Mouse (Mus musculus): ENCODE data around the gene Xirp2. TPM values are rescaled to one million over a fixed set of nuclear protein-coding genes. Genes with fewer than 3 reads are reported as not detected.

Gene Xirp2
- polyA plus RNA-seq, 1 experiment from 2014 or later, result not detected

DNA sequence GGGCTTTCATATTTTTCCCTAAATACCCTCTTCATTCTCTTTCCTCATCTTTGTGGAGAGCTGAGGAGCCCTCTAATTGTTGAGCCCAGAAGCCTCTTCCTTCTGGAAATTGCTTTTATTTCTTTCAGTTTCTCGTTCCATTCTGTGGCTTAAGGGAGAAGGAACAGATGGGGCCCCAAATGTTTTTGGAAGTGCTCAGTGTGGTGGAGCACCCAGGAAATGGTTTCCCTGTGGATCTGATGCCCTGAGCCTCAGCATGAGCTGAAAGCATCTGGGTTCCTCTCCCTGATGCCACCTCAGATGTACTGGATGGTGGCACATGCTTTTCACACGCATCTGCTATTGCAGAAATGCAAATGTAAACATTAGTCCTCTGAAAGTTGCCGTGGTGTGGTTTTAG lies 41.4 kb downstream of the Xirp2 start:
- WGBS, result 78% methylated on average over 3 of the region's 3 CpGs
- Histone ChIP-seq H3K36me3 (replicated peaks) (no peaks in the 10 kb centered on the region), H3K27me3 (replicated peaks; ENCODE audit: low read depth, poor library complexity, severe bottlenecking) (no peaks in the 10 kb centered on the region), H3K4me1 (peaks cover 7% of the 10 kb centered on the region; the same call in 1 of the 2 replicates), H3K9me3 (no peaks in the 10 kb centered on the region), H3K4me3 (no peak overlapping the region), H3K27ac (replicated peaks) (no peak overlapping the region)
- DNase-seq (ENCODE audit: low spot score), result no peak

- DNase-seq (ENCODE audit: low spot score), result no peak
- Histone ChIP-seq H3K27me3 (replicated peaks; ENCODE audit: low read depth, poor library complexity, severe bottlenecking) (no peaks in the 10 kb centered on the region), H3K27ac (replicated peaks) (no peak overlapping the region), H3K4me3 (no peak overlapping the region), H3K36me3 (replicated peaks) (no peaks in the 10 kb centered on the region), H3K9me3 (no peaks in the 10 kb centered on the region), H3K4me1 (peaks cover 7% of the 10 kb centered on the region; the same call in 1 of the 2 replicates)
- 36% methylated on average over 11 of the region's 11 CpGs for WGBS
Measured at GRCm38 (mm10) chr2:67488465-67489127, 42.8 kb downstream of the Xirp2 start.

GRCm38 (mm10) chr2:67489128-67489492 lies 43.3 kb downstream of the Xirp2 start:
- Histone ChIP-seq H3K36me3 (replicated peaks) (no peaks in the 10 kb centered on the region), H3K4me1 (peaks cover 7% of the 10 kb centered on the region; the same call in 1 of the 2 replicates), H3K27me3 (replicated peaks; ENCODE audit: low read depth, poor library complexity, severe bottlenecking) (no peaks in the 10 kb centered on the region), H3K27ac (replicated peaks) (no peak overlapping the region), H3K9me3 (no peaks in the 10 kb centered on the region), H3K4me3 (no peak overlapping the region)
- DNase-seq (ENCODE audit: low spot score), result no peak
- 65% methylated on average over 8 of the region's 8 CpGs for WGBS

DNA sequence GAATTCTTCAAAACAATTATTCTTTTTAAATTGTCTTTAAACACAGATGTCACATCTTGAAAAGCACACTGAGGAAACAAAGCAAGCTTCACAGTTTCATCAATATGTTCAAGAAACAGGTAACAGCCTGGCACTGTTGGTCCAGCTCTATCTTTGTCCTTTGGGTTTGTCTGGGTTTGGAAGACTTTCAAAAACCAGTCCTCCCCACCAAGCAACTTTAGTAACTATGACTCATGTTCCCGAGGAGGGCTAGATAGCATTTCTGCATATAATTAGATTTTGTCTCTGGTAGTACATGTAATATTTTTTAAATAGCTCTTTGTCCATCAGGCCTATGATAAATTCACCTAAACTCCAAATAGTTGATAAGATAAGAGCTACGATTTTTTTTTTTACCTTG lies 59.7 kb downstream of the Xirp2 start:
- H3K27me3 ChIP-seq (replicated peaks; ENCODE audit: low read depth, poor library complexity, severe bottlenecking), result no peaks in the 10 kb centered on the region
- 82% methylated on average over 2 of the region's 2 CpGs for WGBS
- H3K4me3 ChIP-seq, result no peak overlapping the region
- no peaks in the 10 kb centered on the region for H3K36me3 ChIP-seq (replicated peaks)
- DNase-seq (ENCODE audit: low spot score), result no peak
- no peaks in the 10 kb centered on the region for H3K9me3 ChIP-seq
- H3K27ac ChIP-seq (replicated peaks), result no peak overlapping the region
- no peaks in the 10 kb centered on the region for H3K4me1 ChIP-seq

- Histone ChIP-seq H3K9me3 (no peaks in the 10 kb centered on the region), H3K27ac (replicated peaks) (no peak overlapping the region), H3K27me3 (replicated peaks; ENCODE audit: low read depth, poor library complexity, severe bottlenecking) (no peaks in the 10 kb centered on the region), H3K4me1 (no peaks in the 10 kb centered on the region), H3K4me3 (no peak overlapping the region), H3K36me3 (replicated peaks) (no peaks in the 10 kb centered on the region)
- WGBS, result 92% methylated on average over 7 of the region's 7 CpGs
- no peak for DNase-seq (ENCODE audit: low spot score)
Measured at GRCm38 (mm10) chr2:67516405-67516804, 70.6 kb downstream of the Xirp2 start.

DNA sequence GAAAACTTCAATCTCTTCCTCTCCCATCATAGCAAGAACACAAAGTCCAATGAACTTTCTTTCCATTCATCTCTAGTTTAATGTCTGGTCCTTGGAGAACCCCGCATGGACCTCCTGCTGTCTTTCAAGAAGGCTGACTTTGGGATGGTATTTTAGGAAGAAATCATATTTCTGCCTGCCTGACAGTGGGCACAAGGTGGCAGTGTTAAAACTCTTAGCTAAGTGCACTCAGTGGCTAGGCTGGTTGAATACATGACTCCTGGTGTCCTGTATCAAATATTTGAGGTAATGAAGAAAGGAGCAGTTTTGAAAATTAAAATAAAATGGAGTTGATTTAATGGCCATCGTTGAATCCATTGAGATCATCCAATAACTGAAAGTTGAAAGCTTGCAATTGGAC lies 89.5 kb downstream of the Xirp2 start:
- Histone ChIP-seq H3K9me3 (no peaks in the 10 kb centered on the region), H3K36me3 (replicated peaks) (no peaks in the 10 kb centered on the region), H3K27ac (replicated peaks) (no peak overlapping the region), H3K27me3 (replicated peaks; ENCODE audit: low read depth, poor library complexity, severe bottlenecking) (no peaks in the 10 kb centered on the region), H3K4me3 (no peak overlapping the region), H3K4me1 (peaks cover 1% of the 10 kb centered on the region; the same call in 1 of the 2 replicates)
- 93% methylated on average over 2 of the region's 2 CpGs for WGBS
- no peak for DNase-seq (ENCODE audit: low spot score)

GRCm38 (mm10) chr2:67539426-67539825 lies 93.6 kb downstream of the Xirp2 start:
- Histone ChIP-seq H3K4me1 (no peaks in the 10 kb centered on the region), H3K36me3 (replicated peaks) (no peaks in the 10 kb centered on the region), H3K27me3 (replicated peaks; ENCODE audit: low read depth, poor library complexity, severe bottlenecking) (no peaks in the 10 kb centered on the region), H3K4me3 (no peak overlapping the region), H3K9me3 (no peaks in the 10 kb centered on the region), H3K27ac (replicated peaks) (no peak overlapping the region)
- no peak for DNase-seq (ENCODE audit: low spot score)
- WGBS, result 87% methylated on average over 6 of the region's 6 CpGs

- no peak overlapping the region for H3K27ac ChIP-seq (replicated peaks)
- no peak overlapping the region for H3K4me3 ChIP-seq
- no peaks in the 10 kb centered on the region for H3K36me3 ChIP-seq (replicated peaks)
- WGBS, result 72% methylated on average over 11 of the region's 11 CpGs
- H3K9me3 ChIP-seq, result no peaks in the 10 kb centered on the region
- DNase-seq (ENCODE audit: low spot score), result no peak
- 0 out of 2 replicates have a peak, but pooled peaks cover 3% of the 10 kb centered on the region for H3K4me1 ChIP-seq
- H3K27me3 ChIP-seq (replicated peaks; ENCODE audit: low read depth, poor library complexity, severe bottlenecking), result no peaks in the 10 kb centered on the region
Measured at GRCm38 (mm10) chr2:67541957-67542696, 96.3 kb downstream of the Xirp2 start.

GRCm38 (mm10) chr2:67544426-67544825 lies 98.6 kb downstream of the Xirp2 start:
- 66% methylated on average over 8 of the region's 8 CpGs for WGBS
- H3K36me3 ChIP-seq (replicated peaks), result no peaks in the 10 kb centered on the region
- no peak overlapping the region for H3K4me3 ChIP-seq

GRCm38 (mm10) chr2:67564851-67565479 lies 119.2 kb downstream of the Xirp2 start:
- Histone ChIP-seq H3K27ac (replicated peaks) (peak overlapping the region; percentile 86), H3K36me3 (replicated peaks) (no peaks in the 10 kb centered on the region), H3K27me3 (replicated peaks; ENCODE audit: low read depth, poor library complexity, severe bottlenecking) (peaks cover 13% of the 10 kb centered on the region), H3K4me3 (peak overlapping the region; percentile 79), H3K9me3 (no peaks in the 10 kb centered on the region), H3K4me1 (peaks cover 19% of the 10 kb centered on the region)
- WGBS, result 3% methylated on average over 23 of the region's 23 CpGs
- DNase-seq (ENCODE audit: low spot score), result no peak

More at GRCm38 (mm10) chr2:67544426-67544825, 98.6 kb downstream of the Xirp2 start:
- no peak overlapping the region for H3K27ac ChIP-seq (replicated peaks)
- DNase-seq (ENCODE audit: low spot score), result no peak
- no peaks in the 10 kb centered on the region for H3K27me3 ChIP-seq (replicated peaks; ENCODE audit: low read depth, poor library complexity, severe bottlenecking)
- H3K9me3 ChIP-seq, result no peaks in the 10 kb centered on the region
- 0 out of 2 replicates have a peak, but pooled peaks cover 3% of the 10 kb centered on the region for H3K4me1 ChIP-seq

GRCm38 (mm10) chr2:67565480-67566331 lies 119.9 kb downstream of the Xirp2 start, which contains the start of gene B3galt1:
B3galt1 (plus strand) TSS chr2:67565871.
- peak within 1 kb of the TSS; percentile 86 for H3K27ac ChIP-seq (replicated peaks)
- DNase-seq (ENCODE audit: low spot score), result peak; percentile 93
- H3K4me3 ChIP-seq, result peak within 1 kb of the TSS; percentile 79
- H3K9me3 ChIP-seq, result no peaks in the 10 kb centered on the region
- H3K27me3 ChIP-seq (replicated peaks; ENCODE audit: low read depth, poor library complexity, severe bottlenecking), result peaks cover 13% of the 10 kb centered on the region
- H3K36me3 ChIP-seq (replicated peaks), result no peaks in the 10 kb centered on the region
- H3K4me1 ChIP-seq, result peaks cover 19% of the 10 kb centered on the region
- WGBS, result under 1% methylated on average over 83 of the region's 83 CpGs

DNA sequence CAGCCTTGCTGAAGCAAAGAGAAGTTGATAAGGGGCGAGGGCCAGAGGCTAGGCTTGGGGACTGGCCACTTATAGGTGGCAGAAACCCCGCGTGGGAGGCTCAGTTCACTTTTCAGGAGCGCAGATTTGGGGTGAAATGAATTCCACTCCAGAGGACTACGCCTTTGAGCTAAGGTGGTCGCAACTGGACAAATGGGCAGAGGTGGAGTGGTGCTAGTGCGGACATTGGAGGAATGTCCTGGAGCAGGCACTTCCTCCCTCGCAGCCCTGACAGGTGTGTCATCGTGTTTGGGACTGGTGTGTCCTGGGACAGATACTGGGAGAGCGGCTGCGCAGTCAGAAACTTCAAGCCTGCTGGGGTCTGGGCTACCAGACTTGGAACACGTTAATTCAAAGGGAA lies 120.8 kb downstream of the Xirp2 start:
- WGBS, result 2% methylated on average over 12 of the region's 12 CpGs
- peaks cover 19% of the 10 kb centered on the region for H3K4me1 ChIP-seq
- H3K27ac ChIP-seq (replicated peaks), result peak overlapping the region; percentile 86
- peak; percentile 24 for DNase-seq (ENCODE audit: low spot score)
- peaks cover 13% of the 10 kb centered on the region for H3K27me3 ChIP-seq (replicated peaks; ENCODE audit: low read depth, poor library complexity, severe bottlenecking)
- H3K4me3 ChIP-seq, result peak overlapping the region; percentile 79
- no peaks in the 10 kb centered on the region for H3K9me3 ChIP-seq
- H3K36me3 ChIP-seq (replicated peaks), result no peaks in the 10 kb centered on the region
